Mouse (Mus musculus) heart, postnatal 0 days (tissue): ENCODE measurements around the gene Hist2h2aa1. TPM values are rescaled to one million over a fixed set of nuclear protein-coding genes. Genes with fewer than 3 reads are reported as not detected.
"Not testable (repeated sequence)": the region's sequence is repeated elsewhere in the genome, so short reads cannot be mapped to it uniquely, and the experiment has no call there.

ENCODE experiments used
- ATAC-seq: fragments of 200-750 bp; cut with Nextera tagmentation; 2 replicates; pipeline ENCODE4 v1.8.0; 2017; ENCODE audit warnings: low read depth, moderate number of reproducible peaks, moderate library complexity; ENCODE audit not compliant: insufficient read depth
- DNase-seq: peaks from one replicate; pipeline ENCODE4 v3.0.0-alpha.2; 2016; ENCODE audit warnings: low spot score
- H3K27ac ChIP-seq: fragments of 300-500 bp; sonication (generic); 2 replicates; pipeline ENCODE4 v1.5.1; 2014; ENCODE audit warnings: low read depth, mild to moderate bottlenecking
- H3K27me3 ChIP-seq: fragments of 300-500 bp; sonication (generic); 2 replicates; pipeline ENCODE4 v1.6.1; 2014; ENCODE audit warnings: low read length, mixed read lengths; ENCODE audit not compliant: control insufficient read depth, insufficient read depth
- H3K36me3 ChIP-seq: fragments of 300-500 bp; sonication (generic); replicated peaks from 2 replicates; pipeline ENCODE4 v1.6.1; 2014; ENCODE audit warnings: low read length, mixed read lengths; ENCODE audit not compliant: control insufficient read depth, insufficient read depth
- H3K4me1 ChIP-seq: fragments of 300-500 bp; sonication (generic); 2 replicates; pipeline ENCODE4 v1.6.1; 2014; ENCODE audit warnings: antibody characterized with exemption; ENCODE audit not compliant: control insufficient read depth, insufficient read depth
- H3K4me2 ChIP-seq: fragments of 300-500 bp; sonication (generic); 2 replicates; pipeline ENCODE4 v1.6.1; 2014; ENCODE audit warnings: low read depth, mild to moderate bottlenecking, low read length, moderate library complexity
- H3K4me3 ChIP-seq: fragments of 300-500 bp; sonication (generic); 2 replicates; pipeline ENCODE4 v1.5.1; 2014; ENCODE audit warnings: low read depth, low read length
- H3K9ac ChIP-seq: fragments of 300-500 bp; sonication (generic); replicated peaks from 2 replicates; pipeline ENCODE4 v1.6.1; 2014; ENCODE audit warnings: low read depth, low read length, mixed read lengths
- H3K9me3 ChIP-seq: fragments of 300-500 bp; sonication (generic); replicated peaks from 2 replicates; pipeline ENCODE4 v1.6.1; 2016; ENCODE audit warnings: low read length; ENCODE audit not compliant: control insufficient read depth
- CTCF ChIP-seq: IDR thresholded peaks from 2 replicates; pipeline ENCODE4 v1.5.1; 2016; ENCODE audit warnings: antibody characterized with exemption, control low read depth, low read depth
- EP300 ChIP-seq: IDR thresholded peaks from 2 replicates; pipeline ENCODE4 v1.6.1; 2016; ENCODE audit warnings: antibody characterized with exemption, low read depth
- WGBS: fragments of 180-500 bp; shearing (Covaris S2); extraction: QIAGEN DNeasy Blood & Tissue Kit; methylation state at CpG from one replicate; pipeline ENCODE4 v1.1.7; 2014; 5-methylcytosine and 5-hydroxymethylcytosine counted together
- polyA plus RNA-seq: library from polyadenylated mRNA; unstranded; fragments of >200 nt; fragmentation: Nextera tagmentation; extraction: Ambion mirVana; gene quantifications from 2 replicates; pipeline ENCODE4 v1.2.1, GENCODE M21; 2015
- total RNA-seq: library from RNA; depleted of rRNA; stranded (reverse); fragments of >200 nt; gene quantifications from 2 replicates; pipeline ENCODE4 v1.2.3, GENCODE M21; 2014; ENCODE audit warnings: low replicate concordance

The Hist2h2aa1 gene
- total and polyA plus RNA-seq, 2 experiments from 2014 or later, result 22.0 to 1,660 TPM

DNA sequence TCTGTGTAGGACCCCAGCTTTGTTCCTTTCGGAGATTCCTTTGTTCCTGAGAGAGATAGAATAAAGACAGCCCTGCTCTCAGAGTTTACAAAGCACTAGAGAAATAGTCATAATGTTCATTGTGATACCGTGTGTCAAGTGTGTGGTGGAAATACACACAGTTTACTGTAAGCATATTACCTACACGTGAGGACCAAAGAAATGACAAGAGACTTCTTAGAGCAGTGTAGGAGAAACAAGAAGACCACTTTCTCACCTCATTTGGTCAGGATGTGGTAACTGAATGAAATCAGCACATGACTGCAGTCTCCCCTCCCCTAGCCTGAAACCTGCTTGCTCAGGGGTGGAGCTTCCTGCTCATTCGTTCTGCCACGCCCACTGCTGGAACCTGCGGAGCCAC is 47.1 kb upstream of the Hist2h2aa1 start:
- no peak for DNase-seq
- Histone ChIP-seq H3K4me1 (peaks cover 13% of the 10 kb centered on the region), H3K27me3 (no peaks in the 10 kb centered on the region), H3K36me3 (peaks cover 9% of the 10 kb centered on the region; the same call in 1 of the 2 replicates), H3K4me2 (peak overlapping the region; percentile 65), H3K9me3 (no peaks in the 10 kb centered on the region), H3K27ac (no peak overlapping the region; the same call in 1 of the 2 replicates), H3K4me3 (peak overlapping the region; percentile 48; the same call in 1 of the 2 replicates), H3K9ac (no peak overlapping the region)
- TF ChIP-seq CTCF (no peak), EP300 (no peak)
- no peak for ATAC-seq
- 1% methylated on average over 6 of the region's 6 CpGs for WGBS

GRCm38 (mm10) chr3:96198601-96199251 is 46.6 kb upstream of the Hist2h2aa1 start:
- not testable (repeated sequence) for H3K36me3 ChIP-seq, H3K27ac ChIP-seq, ATAC-seq, DNase-seq, H3K9ac ChIP-seq, H3K4me3 ChIP-seq, H3K4me2 ChIP-seq, H3K27me3 ChIP-seq, H3K9me3 ChIP-seq
- peaks cover 13% of the 10 kb centered on the region for H3K4me1 ChIP-seq
- 26% methylated on average over 6 of the region's 8 CpGs for WGBS

DNA sequence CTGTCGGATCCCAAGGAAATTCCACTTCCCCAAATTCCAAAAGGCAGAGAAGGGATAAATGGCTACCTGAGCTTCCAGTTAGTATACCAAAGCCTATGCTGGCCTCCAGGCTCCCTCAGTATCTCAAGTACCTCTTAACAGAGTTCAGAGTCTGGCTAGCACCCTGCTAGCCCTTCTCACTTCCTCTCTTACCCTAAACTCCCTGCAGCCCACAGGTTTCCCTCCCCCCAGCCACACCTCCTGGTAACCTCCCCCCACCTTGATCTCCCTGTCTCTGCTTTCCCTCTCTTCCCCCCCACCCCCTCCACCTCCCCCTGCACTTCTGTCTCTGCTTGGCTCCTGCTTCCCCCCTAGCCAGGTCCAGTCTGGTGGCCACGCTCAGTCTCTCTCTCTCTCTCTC is 45.6 kb upstream of the Hist2h2aa1 start:
- no peak for TF ChIP-seq EP300
- no peak for TF ChIP-seq CTCF
- Histone ChIP-seq H3K9ac (no peak overlapping the region), H3K4me1 (peaks cover 13% of the 10 kb centered on the region), H3K27me3 (no peaks in the 10 kb centered on the region), H3K36me3 (no peaks in the 10 kb centered on the region), H3K27ac (no peak overlapping the region), H3K9me3 (no peaks in the 10 kb centered on the region), H3K4me3 (no peak overlapping the region), H3K4me2 (no peak overlapping the region)
- WGBS, result 28% methylated on average over 2 of the region's 2 CpGs
- DNase-seq (no peak), ATAC-seq (no peak)

- H3K4me2 ChIP-seq, result no peak overlapping the region
- no peak for ATAC-seq
- no peaks in the 10 kb centered on the region for H3K4me1 ChIP-seq
- H3K9me3 ChIP-seq, result no peaks in the 10 kb centered on the region
- no peaks in the 10 kb centered on the region for H3K36me3 ChIP-seq
- no peak for DNase-seq
- H3K27me3 ChIP-seq, result no peaks in the 10 kb centered on the region
- TF ChIP-seq CTCF, result peak; percentile 23; the same call in 1 of the 2 replicates
- no peak for TF ChIP-seq EP300
- H3K9ac ChIP-seq, result no peak overlapping the region
- 77% methylated on average over 3 of the region's 3 CpGs for WGBS
- H3K27ac ChIP-seq, result no peak overlapping the region
- no peak overlapping the region for H3K4me3 ChIP-seq
These were observed 37.5 kb upstream of the Hist2h2aa1 start for GRCm38 (mm10) chr3:96207819-96208218.

- ATAC-seq (no peak), DNase-seq (no peak)
- no peaks in the 10 kb centered on the region for H3K36me3 ChIP-seq
- no peak overlapping the region for H3K4me3 ChIP-seq
- no peak overlapping the region for H3K27ac ChIP-seq
- H3K9ac ChIP-seq, result no peak overlapping the region
- TF ChIP-seq CTCF (peak; percentile 27), EP300 (no peak)
- no peaks in the 10 kb centered on the region for H3K4me1 ChIP-seq
- H3K27me3 ChIP-seq, result no peaks in the 10 kb centered on the region
- H3K9me3 ChIP-seq, result no peaks in the 10 kb centered on the region
- H3K4me2 ChIP-seq, result no peak overlapping the region
- WGBS, result 24% methylated on average over 15 of the region's 15 CpGs
These were observed 36.1 kb upstream of the Hist2h2aa1 start for GRCm38 (mm10) chr3:96209242-96209641.

DNA sequence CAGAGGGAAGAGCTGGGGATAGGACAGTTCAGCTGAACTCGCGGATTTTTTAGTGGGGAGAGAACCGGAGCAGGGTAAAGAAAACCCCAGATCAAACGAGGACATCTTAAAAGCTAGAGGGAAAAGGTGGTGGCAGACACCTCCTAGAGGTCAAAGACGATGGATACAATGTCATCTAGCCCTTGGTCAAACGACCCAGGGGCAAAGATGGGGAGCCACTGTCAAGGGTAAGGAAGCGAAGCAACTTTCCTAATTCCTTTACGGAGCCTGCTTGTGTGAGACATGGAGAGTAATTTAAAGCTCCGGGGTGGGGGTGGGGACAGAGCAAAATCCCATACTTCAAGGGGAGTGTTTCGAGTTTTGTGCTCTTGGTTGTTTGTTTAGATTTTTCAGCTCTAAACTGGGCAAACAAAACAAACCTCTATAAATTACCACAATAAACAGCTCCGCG is 26.1 kb upstream of the Hist2h2aa1 start:
- Histone ChIP-seq H3K4me2 (peak overlapping the region; percentile 82), H3K27ac (peak overlapping the region; percentile 96), H3K36me3 (no peaks in the 10 kb centered on the region), H3K27me3 (no peaks in the 10 kb centered on the region), H3K9me3 (no peaks in the 10 kb centered on the region), H3K4me3 (peak overlapping the region; percentile 64), H3K4me1 (peaks cover 24% of the 10 kb centered on the region), H3K9ac (peak overlapping the region; percentile 83)
- peak; percentile 30; the same call in 1 of the 2 replicates for TF ChIP-seq CTCF
- TF ChIP-seq EP300, result no peak
- ATAC-seq, result peak; percentile 10; the same call in 1 of the 2 replicates
- WGBS, result 0% methylated on average over 12 of the region's 12 CpGs
- no peak for DNase-seq
